Mouse (Mus musculus) cerebellum, postnatal 4 days (tissue): ENCODE measurements around the gene Hist1h4b.

ENCODE experiments used
- DNase-seq, 2 experiments: peaks; one replicate each; pipeline ENCODE4 v3.0.0; 2022; ENCODE audit warnings: low spot score in 2 of 2, mixed read lengths in 1 of 2

Hist1h4b gene

GRCm38 (mm10) chr13:23740256-23740840 lies 16.5 kb upstream of the Hist1h4b start:
- DNase-seq = no peak

GRCm38 (mm10) chr13:23740910-23741309 lies 15.9 kb upstream of the Hist1h4b start:
- DNase-seq = no peak

- no peak for DNase-seq
Measured at GRCm38 (mm10) chr13:23742007-23742406, 14.8 kb upstream of the Hist1h4b start.

- no peak for DNase-seq
Measured at GRCm38 (mm10) chr13:23743215-23743614, 13.6 kb upstream of the Hist1h4b start.

GRCm38 (mm10) chr13:23743963-23744362 lies 12.8 kb upstream of the Hist1h4b start:
- no peak for DNase-seq

GRCm38 (mm10) chr13:23744421-23745380 lies 12.1 kb upstream of the Hist1h4b start:
- DNase-seq = no peak

- DNase-seq = peak; percentile 69 to 83
Measured at GRCm38 (mm10) chr13:23745381-23746161, 11.2 kb upstream of the Hist1h4b start, which contains the start of gene Hist1h3c. TSS of gene Hist1h3c (minus strand) at chr13:23745602.

GRCm38 (mm10) chr13:23746201-23747080 lies 10.4 kb upstream of the Hist1h4b start, which contains the start of gene Hist1h2bb:
TSS of gene Hist1h2bb (plus strand) at chr13:23746734.
- peak in 1 of 2 experiments; percentile 55 for DNase-seq

- no peak for DNase-seq
Measured at GRCm38 (mm10) chr13:23747081-23747891, 9.5 kb upstream of the Hist1h4b start.

- DNase-seq = no peak
Measured at GRCm38 (mm10) chr13:23747892-23748288, 8.9 kb upstream of the Hist1h4b start.

GRCm38 (mm10) chr13:23749563-23750121 lies 7.2 kb upstream of the Hist1h4b start:
- no peak for DNase-seq

GRCm38 (mm10) chr13:23750839-23751477 lies 5.9 kb upstream of the Hist1h4b start, which contains the start of gene Hist1h2ab:
TSS of gene Hist1h2ab (plus strand) at chr13:23751126.
- peak in 1 of 2 experiments; percentile 51 for DNase-seq

- DNase-seq = no peak
Measured at GRCm38 (mm10) chr13:23751478-23751956, 5.3 kb upstream of the Hist1h4b start.

GRCm38 (mm10) chr13:23752067-23752741 lies 4.6 kb upstream of the Hist1h4b start, which contains the start of gene Hist1h3b:
TSS of gene Hist1h3b (plus strand) at chr13:23752267.
- peak; percentile 80 to 85 for DNase-seq

GRCm38 (mm10) chr13:23752742-23753172 lies 4.1 kb upstream of the Hist1h4b start:
- no peak for DNase-seq

- no peak for DNase-seq
Measured at GRCm38 (mm10) chr13:23753314-23754078, 3.3 kb upstream of the Hist1h4b start.

- DNase-seq = no peak
Measured at GRCm38 (mm10) chr13:23755000-23755399, 1.8 kb upstream of the Hist1h4b start.
